Mouse (Mus musculus) hindbrain, embryonic 16.5 days (tissue): ENCODE results near the gene Gm44511. TPM values are rescaled to one million over a fixed set of nuclear protein-coding genes. Genes with fewer than 3 reads are reported as not detected.
A peak's percentile ranks its signal among the peaks of the same experiment; 100 is the strongest.

Experiments used
- ATAC-seq: fragments of 200-750 bp; cut with Nextera tagmentation; 2 replicates; pipeline ENCODE4 v1.8.0; 2017; ENCODE audit warnings: moderate TSS enrichment, moderate library complexity
- H3K27ac ChIP-seq: fragments of 300-500 bp; sonication (generic); 2 replicates; pipeline ENCODE4 v1.5.1; 2014; ENCODE audit warnings: low read depth, mild to moderate bottlenecking, control low read depth, low read length, moderate library complexity
- H3K27me3 ChIP-seq: fragments of 300-500 bp; sonication (generic); replicated peaks from 2 replicates; pipeline ENCODE4 v1.6.1; 2014; ENCODE audit warnings: low read length; ENCODE audit not compliant: control insufficient read depth, insufficient read depth
- H3K36me3 ChIP-seq: fragments of 300-500 bp; sonication (generic); 2 replicates; pipeline ENCODE4 v1.6.1; 2014; ENCODE audit warnings: mild to moderate bottlenecking, low read length, moderate library complexity, mixed read lengths; ENCODE audit not compliant: control insufficient read depth, insufficient read depth
- H3K4me1 ChIP-seq: fragments of 300-500 bp; sonication (generic); 2 replicates; pipeline ENCODE4 v1.6.1; 2014; ENCODE audit warnings: low read depth, low read length; ENCODE audit not compliant: control insufficient read depth, insufficient read depth
- H3K4me2 ChIP-seq: fragments of 300-500 bp; sonication (generic); 2 replicates; pipeline ENCODE4 v1.6.1; 2014; ENCODE audit warnings: mild to moderate bottlenecking, low read length, control low read depth, moderate library complexity
- H3K4me3 ChIP-seq: fragments of 300-500 bp; sonication (generic); 2 replicates; pipeline ENCODE4 v1.5.1; 2014; ENCODE audit warnings: mild to moderate bottlenecking, low read length, control low read depth, moderate library complexity
- H3K9ac ChIP-seq: fragments of 300-500 bp; sonication (generic); 2 replicates; pipeline ENCODE4 v1.6.1; 2014; ENCODE audit warnings: low read depth, mild to moderate bottlenecking, control low read depth, low read length, moderate library complexity
- H3K9me3 ChIP-seq: fragments of 300-500 bp; sonication (generic); 2 replicates; pipeline ENCODE4 v1.6.1; 2014; ENCODE audit warnings: mild to moderate bottlenecking, low read length, moderate library complexity; ENCODE audit not compliant: control insufficient read depth
- WGBS: fragments of 180-500 bp; shearing (Covaris S2); extraction: QIAGEN DNeasy Blood & Tissue Kit; methylation state at CpG from one replicate; pipeline ENCODE4 v1.1.7; 2014; 5-methylcytosine and 5-hydroxymethylcytosine counted together
- polyA plus RNA-seq: library from polyadenylated mRNA; unstranded; fragments of >200 nt; fragmentation: Nextera tagmentation; extraction: Ambion mirVana; gene quantifications from 2 replicates; pipeline ENCODE4 v1.2.1, GENCODE M21; 2015

The Gm44511 gene
- not detected in 2 replicates for polyA plus RNA-seq

GRCm38 (mm10) chr6:128826132-128826531, at the start of gene Gm44511, which contains the start of gene Klrb1b:
TSS of gene Gm44511 (minus strand) at chr6:128826315.
TSS of gene Klrb1b (minus strand) at chr6:128826331.
- Histone ChIP-seq H3K4me1 (no peaks in the 10 kb centered on the region), H3K27ac (no peak within 1 kb of the TSS), H3K9ac (no peak within 1 kb of the TSS), H3K9me3 (no peaks in the 10 kb centered on the region), H3K36me3 (no peaks in the 10 kb centered on the region), H3K4me3 (no peak within 1 kb of the TSS), H3K27me3 (no peaks in the 10 kb centered on the region), H3K4me2 (no peak within 1 kb of the TSS)
- ATAC-seq, result no peak
- 93% methylated on average over 6 of the region's 6 CpGs for WGBS

GRCm38 (mm10) chr6:128871910-128872610, 45.9 kb upstream of the Gm44511 start:
- H3K9ac ChIP-seq, result no peak overlapping the region

GRCm38 (mm10) chr6:128868861-128869260, 42.7 kb upstream of the Gm44511 start:
- H3K9me3 ChIP-seq, result no peaks in the 10 kb centered on the region
- H3K27ac ChIP-seq, result no peak overlapping the region
- no peaks in the 10 kb centered on the region for H3K27me3 ChIP-seq
- H3K4me2 ChIP-seq, result no peak overlapping the region
- no peak for ATAC-seq
- no peak overlapping the region for H3K4me3 ChIP-seq
- 14% methylated on average over 3 of the region's 3 CpGs for WGBS
- no peak overlapping the region for H3K9ac ChIP-seq
- no peaks in the 10 kb centered on the region for H3K36me3 ChIP-seq
- no peaks in the 10 kb centered on the region for H3K4me1 ChIP-seq

More at GRCm38 (mm10) chr6:128871910-128872610, 45.9 kb upstream of the Gm44511 start:
- no peak overlapping the region for H3K27ac ChIP-seq
- H3K27me3 ChIP-seq, result no peaks in the 10 kb centered on the region
- 81% methylated on average over 1 of the region's 1 CpGs for WGBS
- no peak for ATAC-seq
- H3K4me2 ChIP-seq, result no peak overlapping the region
- H3K4me3 ChIP-seq, result no peak overlapping the region
- no peaks in the 10 kb centered on the region for H3K4me1 ChIP-seq
- 0 out of 2 replicates have a peak, but pooled peaks cover 2% of the 10 kb centered on the region for H3K9me3 ChIP-seq
- no peaks in the 10 kb centered on the region for H3K36me3 ChIP-seq

- no peak overlapping the region for H3K4me3 ChIP-seq
- H3K27me3 ChIP-seq, result no peaks in the 10 kb centered on the region
- H3K9me3 ChIP-seq, result no peaks in the 10 kb centered on the region
- no peak overlapping the region for H3K4me2 ChIP-seq
- no peaks in the 10 kb centered on the region for H3K36me3 ChIP-seq
- ATAC-seq, result no peak
- no peak overlapping the region for H3K9ac ChIP-seq
- WGBS, result 95% methylated on average over 2 of the region's 2 CpGs
- no peaks in the 10 kb centered on the region for H3K4me1 ChIP-seq
- no peak overlapping the region for H3K27ac ChIP-seq
Measured at GRCm38 (mm10) chr6:128857976-128858375, 31.9 kb upstream of the Gm44511 start.

- H3K9me3 ChIP-seq, result no peaks in the 10 kb centered on the region
- no peaks in the 10 kb centered on the region for H3K36me3 ChIP-seq
- no peak overlapping the region for H3K4me3 ChIP-seq
- H3K4me2 ChIP-seq, result no peak overlapping the region
- H3K27me3 ChIP-seq, result no peaks in the 10 kb centered on the region
- no peak overlapping the region for H3K9ac ChIP-seq
- 43% methylated on average over 5 of the region's 5 CpGs for WGBS
- no peak overlapping the region for H3K27ac ChIP-seq
- peak; percentile 80 for ATAC-seq
- no peaks in the 10 kb centered on the region for H3K4me1 ChIP-seq
Measured at GRCm38 (mm10) chr6:128856250-128856649, 30.1 kb upstream of the Gm44511 start.

- WGBS, result 60% methylated on average over 1 of the region's 1 CpGs
- no peaks in the 10 kb centered on the region for H3K4me1 ChIP-seq
- H3K27me3 ChIP-seq, result no peaks in the 10 kb centered on the region
- no peak overlapping the region for H3K9ac ChIP-seq
- H3K27ac ChIP-seq, result no peak overlapping the region
- no peak overlapping the region for H3K4me2 ChIP-seq
- no peak for ATAC-seq
- no peak overlapping the region for H3K4me3 ChIP-seq
- H3K9me3 ChIP-seq, result no peaks in the 10 kb centered on the region
- H3K36me3 ChIP-seq, result no peaks in the 10 kb centered on the region
Measured at GRCm38 (mm10) chr6:128855477-128855876, 29.4 kb upstream of the Gm44511 start.

GRCm38 (mm10) chr6:128854895-128855294, 28.8 kb upstream of the Gm44511 start:
- no peak for ATAC-seq
- Histone ChIP-seq H3K27ac (no peak overlapping the region), H3K4me3 (no peak overlapping the region), H3K9me3 (no peaks in the 10 kb centered on the region), H3K9ac (no peak overlapping the region), H3K36me3 (no peaks in the 10 kb centered on the region), H3K4me1 (no peaks in the 10 kb centered on the region), H3K27me3 (no peaks in the 10 kb centered on the region), H3K4me2 (no peak overlapping the region)
- 94% methylated on average over 3 of the region's 3 CpGs for WGBS

GRCm38 (mm10) chr6:128854024-128854820, 28.1 kb upstream of the Gm44511 start:
- H3K4me1 ChIP-seq, result no peaks in the 10 kb centered on the region
- H3K9ac ChIP-seq, result no peak overlapping the region
- H3K36me3 ChIP-seq, result no peaks in the 10 kb centered on the region
- peak; percentile 66; the same call in 1 of the 2 replicates for ATAC-seq
- WGBS, result 44% methylated on average over 12 of the region's 12 CpGs
- no peak overlapping the region for H3K4me3 ChIP-seq
- no peak overlapping the region for H3K27ac ChIP-seq
- H3K27me3 ChIP-seq, result no peaks in the 10 kb centered on the region
- H3K9me3 ChIP-seq, result no peaks in the 10 kb centered on the region
- H3K4me2 ChIP-seq, result peak overlapping the region; percentile 10

GRCm38 (mm10) chr6:128852766-128853165, 26.7 kb upstream of the Gm44511 start:
- ATAC-seq, result no peak
- no peaks in the 10 kb centered on the region for H3K4me1 ChIP-seq
- H3K4me2 ChIP-seq, result no peak overlapping the region
- 80% methylated on average over 3 of the region's 3 CpGs for WGBS
- H3K9me3 ChIP-seq, result no peaks in the 10 kb centered on the region
- H3K4me3 ChIP-seq, result no peak overlapping the region
- no peak overlapping the region for H3K27ac ChIP-seq
- no peak overlapping the region for H3K9ac ChIP-seq
- H3K27me3 ChIP-seq, result no peaks in the 10 kb centered on the region
- H3K36me3 ChIP-seq, result no peaks in the 10 kb centered on the region
